Mouse (Mus musculus) kidney, postnatal 25 days (tissue): Measurements from ENCODE around the gene Grik3.

Experiments used
- DNase-seq, 2 experiments: peaks; one replicate each; pipeline ENCODE4 v3.0.0; 2021; ENCODE audit warnings: mixed read lengths in 2 of 2

Grik3 gene

GRCm38 (mm10) chr4:125729305-125730220 lies 239.1 kb downstream of the Grik3 start:
- peak in 1 of 2 experiments; percentile 22 for DNase-seq

DNA sequence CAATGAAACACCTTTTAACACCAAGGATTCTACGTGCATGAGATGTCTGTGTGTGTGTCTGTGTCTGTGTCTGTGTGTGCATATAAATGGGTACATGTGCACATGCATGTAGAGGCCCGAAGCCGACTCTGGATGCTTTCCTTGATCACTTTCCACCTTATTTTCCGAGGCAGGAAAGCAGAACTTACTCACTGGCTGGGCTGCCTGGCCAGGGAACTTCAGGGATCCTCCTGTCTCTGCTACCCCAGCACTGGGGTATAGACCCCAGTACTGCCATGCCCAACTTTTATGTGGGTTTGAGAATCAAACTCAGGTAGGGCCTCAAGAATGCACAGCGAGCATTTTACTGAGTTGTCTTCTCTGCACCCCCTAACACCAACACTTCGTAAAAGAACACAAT lies 240.3 kb downstream of the Grik3 start:
- DNase-seq = peak in 1 of 2 experiments; percentile 10

DNA sequence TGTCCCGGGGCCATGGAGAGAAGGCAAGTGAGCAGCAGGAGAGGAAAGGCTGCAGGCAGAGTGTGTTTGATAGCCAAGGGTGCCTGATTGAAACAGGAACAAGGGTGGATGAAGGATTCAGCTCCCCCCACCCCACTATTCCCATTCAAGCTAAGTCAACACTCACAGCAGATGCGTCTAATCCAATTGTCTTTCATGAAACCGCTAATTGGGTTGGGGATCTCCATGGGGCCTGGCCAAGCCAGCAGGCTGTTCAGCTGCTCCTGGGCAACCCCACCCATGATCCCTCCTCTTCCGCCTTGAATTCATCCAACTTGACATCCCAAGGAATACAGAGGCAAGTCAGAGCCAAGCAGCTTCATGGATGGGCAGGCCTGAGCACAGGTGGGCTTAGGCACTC lies 246.3 kb downstream of the Grik3 start:
- peak in 1 of 2 experiments; percentile 14 for DNase-seq

DNA sequence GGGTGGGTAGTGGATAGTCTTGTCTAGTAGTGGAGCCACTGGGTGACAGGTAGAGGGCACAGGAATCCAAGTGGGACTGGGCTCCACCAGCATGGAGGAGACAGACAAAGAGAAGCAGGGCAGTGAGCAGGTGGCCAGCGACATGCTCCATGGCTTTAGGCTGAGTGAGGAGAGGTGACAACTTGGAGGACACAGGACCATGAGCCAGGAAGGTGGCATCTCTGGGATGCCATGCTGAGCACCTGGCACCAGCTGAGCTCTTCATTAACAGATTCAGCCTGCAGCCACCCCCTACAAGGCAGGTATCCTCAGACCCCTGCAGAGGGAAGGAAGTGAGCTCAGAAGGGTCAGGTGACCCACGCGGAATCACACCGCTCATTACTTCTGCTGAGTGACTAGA lies 248.3 kb downstream of the Grik3 start:
- no peak for DNase-seq

GRCm38 (mm10) chr4:125742162-125742571 lies 251.7 kb downstream of the Grik3 start:
- DNase-seq = no peak

- no peak for DNase-seq
Observed at GRCm38 (mm10) chr4:125745902-125746301, 255.4 kb downstream of the Grik3 start.

DNA sequence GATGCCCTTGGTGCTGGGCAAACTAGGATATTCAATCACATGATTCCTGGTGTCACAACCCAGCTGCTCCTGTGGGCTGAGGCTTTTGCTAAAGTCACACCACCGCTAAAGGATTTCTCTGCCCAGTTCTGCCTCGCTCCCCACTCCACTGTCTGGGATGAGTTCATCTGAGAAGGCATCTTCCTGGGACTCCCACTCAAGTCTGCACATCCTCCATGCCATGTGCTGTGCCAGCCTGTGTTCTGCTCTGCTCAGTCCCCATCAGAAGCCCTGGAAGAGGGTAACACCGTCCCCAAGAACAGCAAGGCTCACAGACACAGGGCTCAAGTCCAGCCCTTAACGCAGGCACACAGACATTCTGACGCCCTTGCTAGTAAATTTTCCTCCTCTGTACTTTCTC lies 265.9 kb downstream of the Grik3 start:
- DNase-seq = no peak

DNA sequence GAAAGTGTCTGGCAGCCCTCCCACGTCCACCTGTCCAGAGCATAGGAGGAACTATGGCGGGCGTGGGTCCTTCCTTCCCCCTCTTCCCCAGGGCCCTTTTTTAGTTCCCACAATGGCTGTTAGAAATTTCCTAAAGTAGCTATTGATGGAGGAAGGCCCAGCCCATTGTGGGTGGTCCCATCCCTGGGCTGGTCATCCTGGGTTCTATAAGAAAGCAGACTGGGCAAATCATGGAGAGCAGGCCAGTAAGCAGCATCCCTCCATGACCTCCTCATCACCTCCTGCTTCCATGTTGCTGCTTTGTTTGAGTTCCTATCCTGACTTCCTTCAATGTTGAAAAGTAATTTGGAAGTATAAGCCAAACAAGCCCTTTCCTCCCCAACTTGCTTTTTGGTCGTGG lies 269.8 kb downstream of the Grik3 start:
- no peak for DNase-seq

- no peak for DNase-seq
Observed at GRCm38 (mm10) chr4:125763056-125763455, 272.6 kb downstream of the Grik3 start.
